Mouse (Mus musculus) C2C12 (cell line): ENCODE data around the gene Prkaa1.

ENCODE experiments used
- CTCF ChIP-seq: IDR thresholded peaks from one replicate; pipeline ENCODE4 v1.5.1; 2011; ENCODE audit not compliant: control insufficient read depth, insufficient read depth, insufficient read length
- MAX ChIP-seq: IDR thresholded peaks from one replicate; pipeline ENCODE4 v1.6.1; 2011; ENCODE audit warnings: mild to moderate bottlenecking, control low read depth
- MYOG ChIP-seq: IDR thresholded peaks from one replicate; pipeline ENCODE4 v1.6.1; 2011; ENCODE audit not compliant: control insufficient read depth, insufficient read length; ENCODE audit errors: extremely low read depth
- USF1 ChIP-seq: IDR thresholded peaks from one replicate; pipeline ENCODE4 v1.6.1; 2011; ENCODE audit warnings: low read depth, mild to moderate bottlenecking, control low read depth, moderate library complexity

GRCm38 (mm10) chr15:5108655-5109040 is 35.0 kb upstream of the Prkaa1 start:
- no peak for TF ChIP-seq CTCF
- TF ChIP-seq MYOG = no peak
- no peak for TF ChIP-seq MAX
- no peak for TF ChIP-seq USF1
